Mouse (Mus musculus): ENCODE data around the gene Tmem45a2. TPM values are rescaled to one million over a fixed set of nuclear protein-coding genes. Genes with fewer than 3 reads are reported as not detected.

Tmem45a2 gene
- polyA plus RNA-seq (2015; fragmentation: Nextera tagmentation; extraction: Ambion mirVana), result 0.12 and 0.69 TPM in 2 replicates

DNA sequence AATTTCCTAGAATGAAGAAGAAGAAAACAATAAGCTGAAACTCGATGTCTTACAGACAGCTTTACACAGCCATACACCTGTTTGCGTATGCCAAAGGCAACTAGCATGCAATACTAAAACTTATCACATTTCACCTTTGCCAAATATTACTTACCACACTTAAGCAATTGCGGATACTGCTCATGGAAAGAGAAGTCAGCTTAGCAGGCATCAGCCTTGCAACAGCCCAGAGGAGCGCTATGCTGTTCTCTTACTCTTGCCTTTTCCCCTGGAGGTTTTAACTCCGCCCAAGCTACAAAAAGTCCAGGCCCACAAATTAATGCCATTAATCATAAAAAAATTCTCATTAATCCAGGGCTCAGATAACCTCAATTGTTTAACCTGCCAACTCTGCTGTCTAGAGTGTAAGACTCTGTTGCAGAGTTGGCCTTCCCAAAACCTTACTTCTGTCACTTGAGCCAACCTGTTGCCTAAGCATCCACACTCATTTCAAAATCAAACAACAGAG is at the start of gene Tmem45a2:
Gene Tmem45a2 (minus strand): TSS at position 241 of the 508 bp plus-strand sequence.

Other genes with a start within 250 kb of the Tmem45a2 start
- 3.8 TPM in 2 replicates for gene Tmem45a, start 185.2 kb downstream of the Tmem45a2 start, polyA plus RNA-seq (2015; fragmentation: Nextera tagmentation; extraction: Ambion mirVana)
- gene Lnp1, start 143.3 kb downstream of the Tmem45a2 start, polyA plus RNA-seq (2015; fragmentation: Nextera tagmentation; extraction: Ambion mirVana), result not detected in 2 replicates
- 22.8 and 24.1 TPM in 2 replicates for gene Tomm70a, start 50.3 kb upstream of the Tmem45a2 start, polyA plus RNA-seq (2015; fragmentation: Nextera tagmentation; extraction: Ambion mirVana)
- gene Nit2, start 96.0 kb upstream of the Tmem45a2 start, polyA plus RNA-seq (2015; fragmentation: Nextera tagmentation; extraction: Ambion mirVana), result 30.8 and 35.1 TPM in 2 replicates
- 14.8 and 14.9 TPM in 2 replicates for gene Tbc1d23, start 160.1 kb upstream of the Tmem45a2 start, polyA plus RNA-seq (2015; fragmentation: Nextera tagmentation; extraction: Ambion mirVana)
- not detected in 2 replicates for gene Tmem30c, start 221.5 kb upstream of the Tmem45a2 start, polyA plus RNA-seq (2015; fragmentation: Nextera tagmentation; extraction: Ambion mirVana)